Mouse (Mus musculus) right cerebral cortex, postnatal 10 days (tissue): ENCODE results near the gene Sart1.
A peak's percentile ranks its signal among the peaks of the same experiment; 100 is the strongest.

ENCODE experiments used
- DNase-seq, 2 experiments: peaks; one replicate each; pipeline ENCODE4 v3.0.0; 2021; ENCODE audit warnings: low spot score in 2 of 2

Sart1 gene

GRCm38 (mm10) chr19:5388588-5389242 is at the start of gene Sart1:
Gene Sart1, minus strand, starts transcription at chr19:5388703.
- peak; percentile 97 to 98 for DNase-seq

- DNase-seq: no peak
Observed at GRCm38 (mm10) chr19:5433951-5434350, 45.4 kb upstream of the Sart1 start.

DNA sequence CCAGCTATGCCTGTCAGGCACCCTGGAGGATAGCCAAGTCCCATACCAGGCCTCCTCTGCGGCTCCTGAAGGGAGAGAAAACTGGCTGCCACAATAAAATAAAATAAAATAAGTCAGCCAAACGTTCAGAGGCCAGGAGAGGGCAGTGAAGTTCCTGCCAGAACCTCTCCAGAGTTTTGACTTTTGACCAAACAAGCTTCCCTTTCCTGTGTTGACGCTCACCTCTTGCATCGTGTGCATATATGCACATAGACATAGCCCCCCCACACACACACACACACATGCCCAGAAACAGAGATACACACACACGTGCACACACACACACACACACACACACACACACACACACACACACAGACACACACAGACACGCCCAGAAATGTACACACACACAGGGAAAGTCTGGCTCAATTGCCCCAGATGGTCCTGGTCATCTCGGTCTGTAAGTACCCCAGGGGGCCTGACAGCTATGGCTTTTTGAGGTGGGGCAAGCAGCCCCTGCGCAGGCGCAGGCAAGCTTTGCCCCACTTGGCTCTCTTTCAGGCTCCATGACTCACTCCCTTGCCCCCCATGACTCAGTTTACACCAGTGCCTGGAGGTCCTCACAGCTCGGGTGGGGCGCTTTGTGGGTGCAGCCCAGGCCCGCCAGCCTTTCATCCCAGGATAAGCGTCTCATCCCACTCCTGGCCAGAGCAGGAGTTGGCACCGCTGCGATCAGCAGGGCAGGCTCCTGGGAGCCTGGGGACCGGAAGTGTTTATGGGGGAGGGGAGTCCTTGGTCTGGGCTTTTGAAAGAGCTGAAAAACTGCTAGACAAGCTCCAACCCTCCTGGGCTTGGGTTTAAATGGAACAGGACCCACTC is 44.7 kb upstream of the Sart1 start:
- peak in 1 of 2 experiments; percentile 35 for DNase-seq

DNA sequence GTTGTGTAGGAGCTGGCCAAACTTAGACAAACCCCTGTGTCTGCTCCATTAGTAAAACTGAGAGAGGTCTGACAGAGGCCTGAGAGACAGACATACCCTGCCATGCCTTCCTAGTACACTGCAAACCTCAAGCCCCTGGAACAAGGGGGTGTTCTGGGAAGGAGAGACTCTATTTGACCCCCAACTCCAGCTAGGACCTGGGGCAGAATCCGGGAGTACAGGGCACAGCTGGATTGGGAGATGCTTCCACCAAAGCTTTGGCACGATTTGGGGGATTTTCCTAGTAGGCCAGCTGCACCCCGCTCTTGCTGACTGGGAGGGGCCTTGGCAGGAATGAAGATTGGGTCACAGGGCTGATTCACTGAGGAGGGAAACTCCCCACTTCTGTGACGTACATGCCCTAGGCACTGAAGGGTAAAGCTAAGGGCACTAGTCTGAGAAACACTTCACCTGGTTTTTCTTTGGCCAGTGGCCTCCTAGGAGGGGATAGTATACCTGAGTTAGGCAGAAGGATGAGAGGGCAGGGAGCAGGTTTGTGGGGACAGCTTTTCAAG is 43.5 kb upstream of the Sart1 start:
- DNase-seq: no peak

DNA sequence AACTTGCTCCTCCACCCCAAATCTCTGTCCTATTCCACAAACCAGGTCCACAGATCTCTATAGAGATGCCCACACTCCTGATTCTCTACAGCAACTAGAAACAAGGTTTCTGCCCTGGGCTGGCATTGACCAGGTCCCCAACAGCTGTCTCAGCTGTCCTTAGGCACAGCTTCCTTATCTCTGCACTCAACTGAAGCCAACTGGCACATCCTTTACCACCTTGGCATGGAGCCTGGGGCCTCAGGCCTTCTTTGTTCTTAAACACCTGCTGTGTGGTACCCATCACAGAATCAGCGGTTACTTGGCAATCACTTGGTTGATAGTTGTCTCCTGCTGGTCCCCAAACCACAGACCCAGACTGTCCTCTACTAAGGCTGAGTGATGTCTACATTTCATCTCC is 41.9 kb upstream of the Sart1 start:
- DNase-seq: no peak

GRCm38 (mm10) chr19:5429806-5430205 is 41.3 kb upstream of the Sart1 start:
- peak in 1 of 2 experiments; percentile 47 for DNase-seq

DNA sequence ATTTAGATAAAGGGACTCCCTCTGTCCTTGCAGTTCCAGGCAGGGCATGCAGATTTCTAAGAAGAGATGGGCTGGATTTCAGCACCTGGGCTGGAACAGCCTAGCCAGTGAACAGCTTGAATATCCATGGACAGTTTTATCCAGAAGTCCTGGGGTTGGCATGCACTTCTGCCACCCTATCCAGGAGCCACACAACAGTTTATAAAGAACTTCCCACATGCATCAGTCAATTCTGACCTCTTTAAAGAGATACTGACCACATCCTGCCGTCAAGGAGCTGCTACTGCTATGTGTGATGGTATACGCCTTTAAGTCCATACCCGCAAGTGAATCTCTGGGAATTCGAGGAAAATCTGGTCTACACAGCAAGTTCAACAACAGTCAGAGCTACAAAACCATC is 40.7 kb upstream of the Sart1 start:
- no peak for DNase-seq

DNA sequence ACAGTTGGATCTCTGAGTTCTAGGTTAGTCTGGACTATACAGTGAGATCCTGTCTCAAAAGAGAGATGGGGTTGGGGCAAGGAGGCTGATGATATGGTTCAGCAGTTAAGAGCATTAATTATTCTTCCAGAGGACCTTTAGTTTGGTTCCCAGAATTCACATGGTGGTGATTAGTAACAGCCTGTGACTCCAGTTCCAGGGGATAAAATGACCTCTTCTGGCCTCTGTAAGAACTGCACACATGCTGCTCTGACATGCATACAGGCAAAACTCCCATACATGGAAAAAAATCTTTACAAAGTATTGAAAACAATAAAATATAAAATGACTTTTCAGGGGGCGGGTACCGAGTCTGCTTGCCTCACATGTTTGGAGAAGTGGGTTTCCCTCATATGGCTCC is 39.6 kb upstream of the Sart1 start:
- DNase-seq: no peak

- no peak for DNase-seq
Observed at GRCm38 (mm10) chr19:5426640-5427290, 38.3 kb upstream of the Sart1 start.

DNA sequence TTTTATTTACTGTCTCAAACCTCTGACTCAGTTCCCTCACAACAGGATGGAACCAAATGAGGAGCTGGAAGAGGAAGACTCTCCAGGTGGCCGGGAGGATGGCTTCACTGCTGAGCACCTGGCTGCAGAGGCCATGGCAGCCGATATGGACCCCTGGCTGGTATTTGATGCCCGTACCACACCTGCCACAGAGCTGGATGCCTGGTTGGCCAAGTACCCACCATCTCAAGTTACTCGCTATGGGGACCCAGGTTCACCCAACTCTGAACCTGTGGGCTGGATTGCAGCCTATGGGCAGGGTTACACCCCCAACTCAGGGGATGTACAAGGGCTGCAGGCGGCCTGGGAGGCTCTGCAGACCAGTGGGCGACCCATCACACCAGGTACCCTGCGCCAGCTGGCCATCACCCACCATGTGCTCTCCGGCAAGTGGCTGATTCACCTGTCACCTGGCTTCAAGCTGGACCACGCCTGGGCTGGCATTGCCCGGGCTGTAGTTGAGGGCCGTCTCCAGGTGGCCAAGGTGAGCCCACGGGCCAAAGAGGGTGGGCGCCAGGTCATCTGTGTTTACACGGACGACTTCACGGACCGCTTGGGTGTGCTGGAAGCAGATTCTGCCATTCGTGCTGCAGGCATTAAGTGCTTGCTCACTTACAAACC is 37.5 kb upstream of the Sart1 start:
- DNase-seq: peak; percentile 39 to 59

DNA sequence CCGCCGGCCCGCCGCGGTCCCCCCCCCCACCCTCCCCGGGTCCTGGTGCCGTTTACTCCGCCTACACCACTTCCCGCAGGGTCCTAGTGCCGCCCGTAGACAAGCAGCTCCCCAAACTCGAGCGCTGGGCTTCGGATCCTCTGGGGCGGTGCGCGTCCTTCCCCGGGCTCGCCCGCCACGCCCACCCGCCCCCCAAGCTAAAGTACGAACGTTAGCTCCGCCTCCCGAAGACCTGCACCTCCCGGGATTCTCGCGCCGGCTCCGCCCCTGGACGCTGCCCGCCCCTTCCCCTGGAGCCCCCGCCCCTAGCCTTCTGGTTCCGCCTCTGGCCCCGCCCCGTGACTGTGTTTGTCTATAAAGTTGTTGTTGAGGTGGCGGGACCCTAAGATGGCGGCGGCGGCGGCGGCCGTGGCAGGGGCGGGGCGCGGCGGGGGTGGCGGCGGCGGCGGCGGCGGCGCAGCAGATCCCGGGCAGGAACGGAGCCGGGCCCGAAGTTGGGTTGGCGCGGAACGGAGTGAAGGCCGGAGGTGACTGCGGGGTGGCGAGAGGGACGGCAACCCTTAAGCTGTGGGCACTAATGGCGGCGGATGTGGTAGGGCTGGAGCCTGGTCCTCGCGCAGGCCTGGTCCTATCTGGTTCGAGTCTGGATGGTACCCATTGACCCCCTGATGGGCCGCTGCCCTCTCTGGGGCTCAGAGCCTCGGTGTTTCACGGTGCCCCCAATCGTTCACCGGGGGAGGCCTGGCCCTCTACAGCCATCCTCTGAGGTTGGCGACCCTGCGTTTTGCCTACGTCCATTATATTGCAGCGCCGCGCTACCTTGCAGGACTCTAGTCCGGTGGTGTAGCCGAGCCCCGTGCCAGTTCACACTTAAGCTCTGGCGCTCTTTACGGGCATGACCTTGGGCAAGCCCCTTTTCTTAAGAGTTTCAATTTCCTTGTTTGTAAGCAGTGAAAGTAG is 36.6 kb upstream of the Sart1 start, which contains the start of the genes Drap1 and AI837181:
Drap1 (minus strand) TSS at position 198 of the 960 bp plus-strand sequence.
AI837181 (plus strand) TSS at position 363 of the 960 bp plus-strand sequence.
- DNase-seq: peak; percentile 96 to 97

- DNase-seq: peak; percentile 81
Observed at GRCm38 (mm10) chr19:5424092-5424781, 35.7 kb upstream of the Sart1 start.

DNA sequence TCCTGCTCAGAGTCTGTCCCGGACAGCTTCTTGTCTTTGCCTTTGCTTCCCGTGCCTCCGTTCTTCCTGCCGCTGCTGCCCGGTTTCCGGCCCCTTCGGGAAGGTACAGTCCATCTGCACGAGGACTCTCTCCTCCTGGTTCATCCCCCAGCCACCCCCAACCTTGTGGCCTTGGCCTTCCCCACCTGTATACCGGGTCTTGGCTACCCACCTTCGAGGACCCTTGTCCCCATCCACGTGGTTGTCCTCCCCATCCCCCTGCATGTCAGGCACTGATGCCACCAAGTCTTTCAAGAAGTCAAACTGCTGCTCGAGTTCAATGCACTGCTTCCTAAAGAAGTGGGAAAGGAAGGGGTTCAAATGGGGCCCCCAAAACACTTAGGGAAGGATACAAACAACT is 35.1 kb upstream of the Sart1 start:
- peak in 1 of 2 experiments; percentile 41 for DNase-seq

GRCm38 (mm10) chr19:5422895-5423443 is 34.5 kb upstream of the Sart1 start:
- no peak for DNase-seq

DNA sequence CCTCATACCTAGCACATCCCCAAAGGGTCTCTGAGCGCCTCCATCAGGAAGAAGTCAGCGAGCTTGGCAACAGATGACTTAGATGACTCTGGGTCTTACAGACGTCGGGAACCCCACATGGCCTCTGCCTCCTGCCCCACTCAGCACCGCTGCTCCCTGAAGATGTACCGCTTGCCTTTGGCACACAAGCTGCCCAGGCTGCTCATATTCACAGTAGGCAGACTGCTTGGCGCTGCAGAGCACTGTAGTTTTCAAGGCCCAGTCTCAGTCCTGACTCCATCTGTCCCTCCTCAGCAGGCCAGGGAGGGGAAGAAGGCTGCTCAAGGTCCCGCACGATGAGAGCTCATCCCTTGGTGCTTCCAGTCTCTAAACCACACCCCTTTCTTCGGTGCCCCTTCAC is 33.8 kb upstream of the Sart1 start:
- DNase-seq: no peak

DNA sequence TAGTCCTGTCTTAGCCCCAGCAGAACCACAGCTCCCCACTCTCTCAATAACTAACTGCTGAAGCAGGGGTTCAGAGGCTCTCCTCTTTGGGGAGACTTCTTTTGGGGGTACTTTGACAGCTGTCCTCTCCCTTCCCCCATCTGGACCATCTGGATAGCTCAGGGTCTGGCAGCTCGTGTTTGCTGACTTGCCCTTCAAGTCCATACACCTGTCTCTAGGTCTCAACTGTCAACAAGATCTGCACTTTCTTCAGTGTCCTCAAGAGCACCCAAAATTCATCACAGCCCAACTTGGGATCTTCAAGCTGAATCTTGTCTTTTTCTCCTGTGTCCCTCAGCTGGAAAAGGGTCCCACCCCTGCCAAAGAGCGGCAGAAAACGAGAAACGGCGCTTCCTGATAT is 33.3 kb upstream of the Sart1 start:
- DNase-seq: no peak

- DNase-seq: no peak
Observed at GRCm38 (mm10) chr19:5420579-5420978, 32.1 kb upstream of the Sart1 start.

- no peak for DNase-seq
Observed at GRCm38 (mm10) chr19:5419630-5420029, 31.1 kb upstream of the Sart1 start.

DNA sequence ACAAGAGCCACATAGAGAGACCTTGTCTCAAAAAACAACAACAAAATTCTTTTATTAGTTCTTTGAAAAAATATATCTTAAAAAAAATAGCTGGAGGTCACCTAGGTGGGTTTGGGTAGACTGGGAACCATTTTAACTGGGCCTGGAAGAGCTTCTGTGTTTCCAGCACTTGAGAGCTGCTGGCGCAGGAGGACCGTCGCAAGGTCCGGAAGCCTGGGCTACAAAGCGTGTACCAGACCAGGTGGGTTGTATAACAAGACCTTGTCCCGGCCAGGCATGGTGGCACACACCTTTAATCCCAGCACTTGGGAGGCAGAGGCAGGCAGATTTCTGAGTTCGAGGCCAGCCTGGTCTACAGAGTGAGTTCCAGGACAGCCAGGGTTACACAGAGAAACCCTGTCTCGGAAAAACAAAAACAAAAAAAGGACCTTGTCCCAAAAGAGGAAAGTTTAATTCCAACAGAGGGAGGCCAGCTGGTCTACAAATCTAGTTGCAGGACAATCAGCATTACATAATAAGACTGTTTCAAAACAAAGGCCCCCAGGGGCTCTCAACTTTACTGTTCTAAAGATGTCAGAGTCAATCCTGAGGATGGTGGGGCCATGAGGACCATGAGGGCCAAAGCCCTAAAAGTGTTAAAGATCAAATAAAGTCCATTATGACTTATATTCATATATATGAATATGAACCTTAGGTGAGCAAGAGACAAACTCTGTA is 30.4 kb upstream of the Sart1 start:
- DNase-seq: no peak
